Mouse (Mus musculus): Measurements from ENCODE around the gene Sdhb. TPM values are rescaled to one million over a fixed set of nuclear protein-coding genes. Genes with fewer than 3 reads are reported as not detected.
A peak's percentile ranks its signal among the peaks of the same experiment; 100 is the strongest.

Sdhb gene
- polyA plus RNA-seq, 1 experiment from 2014 or later, result 392 TPM

- Histone ChIP-seq H3K4me1 (ENCODE audit: insufficient read depth) (no peaks in the 10 kb centered on the region), H3K9ac (no peak overlapping the region), H3K9me3 (ENCODE audit: low read depth, low read length) (no peaks in the 10 kb centered on the region), H3K27me3 (ENCODE audit: insufficient read depth, low read length) (no peaks in the 10 kb centered on the region), H3K36me3 (ENCODE audit: insufficient read depth) (no peaks in the 10 kb centered on the region), H3K4me2 (no peak overlapping the region), H3K4me3 (ENCODE audit: low read depth, low read length) (no peak overlapping the region), H3K27ac (ENCODE audit: low read depth) (no peak overlapping the region)
- ATAC-seq (ENCODE audit: insufficient read depth), result no peak
- no peak for DNase-seq
- no peak for TF ChIP-seq CTCF (IDR thresholded peaks at IDR 0.05; ENCODE audit: low read depth)
- 79% methylated on average over 9 of the region's 9 CpGs for WGBS
These were observed 43.6 kb upstream of the Sdhb start for GRCm38 (mm10) chr4:140917451-140917850.

DNA sequence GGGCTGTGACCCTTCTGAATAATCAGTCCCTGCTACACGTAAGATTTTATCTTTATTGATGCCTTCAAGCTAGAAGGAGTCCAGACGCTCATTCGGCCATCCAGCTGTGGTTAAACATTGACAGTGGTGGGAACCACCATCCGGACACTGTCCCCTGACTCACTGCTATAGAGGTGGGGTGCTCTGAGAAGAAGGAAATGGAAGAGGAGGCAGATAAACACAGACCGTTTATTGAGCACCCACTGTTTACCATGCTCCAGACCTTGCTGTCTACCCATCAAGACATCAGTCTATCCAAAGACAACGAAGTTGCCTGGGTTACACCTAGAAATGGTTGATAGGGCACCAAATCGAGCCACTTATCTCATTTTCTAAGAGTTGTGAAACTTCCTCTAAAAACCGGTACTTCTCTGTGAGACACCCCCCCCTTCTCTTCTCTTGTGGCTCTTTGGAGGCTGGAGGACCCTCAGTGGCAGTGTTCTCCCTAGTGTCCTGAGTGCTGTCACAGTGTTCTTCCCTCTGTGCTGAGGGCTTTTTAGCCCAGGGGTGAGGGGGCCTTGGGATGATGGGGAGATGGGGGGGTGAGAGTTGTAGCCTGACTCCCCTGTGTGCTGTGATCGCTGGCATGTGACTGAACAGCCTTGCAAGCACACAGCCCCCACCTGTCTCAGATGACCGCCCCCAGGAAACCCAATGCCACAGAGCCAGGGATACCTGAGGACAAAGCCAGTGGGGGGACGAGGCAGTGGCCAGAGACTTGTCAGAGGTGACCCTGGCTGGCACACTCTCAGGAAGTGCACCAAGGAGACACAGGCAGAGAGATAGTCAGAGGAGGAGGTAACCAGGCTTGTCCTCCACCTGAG lies 40.8 kb upstream of the Sdhb start:
- H3K9me3 ChIP-seq (ENCODE audit: low read depth, low read length), result no peaks in the 10 kb centered on the region
- no peaks in the 10 kb centered on the region for H3K4me1 ChIP-seq (ENCODE audit: insufficient read depth)
- no peak overlapping the region for H3K9ac ChIP-seq
- TF ChIP-seq CTCF (IDR thresholded peaks at IDR 0.05; ENCODE audit: low read depth), result no peak
- H3K4me3 ChIP-seq (ENCODE audit: low read depth, low read length), result no peak overlapping the region
- no peak overlapping the region for H3K27ac ChIP-seq (ENCODE audit: low read depth)
- DNase-seq (no peak), ATAC-seq (ENCODE audit: insufficient read depth) (no peak)
- H3K27me3 ChIP-seq (ENCODE audit: insufficient read depth, low read length), result no peaks in the 10 kb centered on the region
- H3K4me2 ChIP-seq, result no peak overlapping the region
- no peaks in the 10 kb centered on the region for H3K36me3 ChIP-seq (ENCODE audit: insufficient read depth)
- 43% methylated on average over 11 of the region's 11 CpGs for WGBS

- Histone ChIP-seq H3K27ac (ENCODE audit: low read depth) (no peak overlapping the region), H3K36me3 (ENCODE audit: insufficient read depth) (no peaks in the 10 kb centered on the region), H3K9me3 (ENCODE audit: low read depth, low read length) (no peaks in the 10 kb centered on the region), H3K4me1 (ENCODE audit: insufficient read depth) (no peaks in the 10 kb centered on the region), H3K4me3 (ENCODE audit: low read depth, low read length) (no peak overlapping the region), H3K9ac (no peak overlapping the region), H3K4me2 (no peak overlapping the region), H3K27me3 (ENCODE audit: insufficient read depth, low read length) (no peaks in the 10 kb centered on the region)
- TF ChIP-seq CTCF (IDR thresholded peaks at IDR 0.05; ENCODE audit: low read depth), result no peak
- ATAC-seq (ENCODE audit: insufficient read depth), result no peak
- no peak for DNase-seq
- WGBS, result 85% methylated on average over 5 of the region's 5 CpGs
These were observed 38.5 kb upstream of the Sdhb start for GRCm38 (mm10) chr4:140922508-140922907.

DNA sequence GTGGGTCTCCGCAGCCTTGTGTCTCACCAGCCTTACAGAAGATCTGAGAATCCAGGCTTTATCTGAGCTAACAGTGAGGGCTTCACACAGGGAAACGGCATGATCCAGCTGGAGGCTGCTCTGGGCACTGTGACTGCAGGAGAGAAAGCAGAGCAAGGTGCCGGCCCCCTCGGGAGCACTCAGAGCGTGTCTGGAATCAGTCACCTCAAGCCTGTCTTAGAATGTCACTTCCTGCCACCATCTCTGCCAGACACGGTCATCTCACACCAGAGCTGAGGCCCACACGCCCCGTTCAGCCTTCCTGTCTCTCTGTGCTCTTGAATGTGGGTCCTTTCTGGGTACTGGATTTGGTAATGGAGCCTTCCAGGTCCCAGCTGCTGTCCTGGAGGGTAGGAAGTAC lies 35.4 kb upstream of the Sdhb start:
- TF ChIP-seq CTCF (IDR thresholded peaks at IDR 0.05; ENCODE audit: low read depth), result no peak
- Histone ChIP-seq H3K36me3 (ENCODE audit: insufficient read depth) (no peaks in the 10 kb centered on the region), H3K9ac (no peak overlapping the region), H3K27me3 (ENCODE audit: insufficient read depth, low read length) (no peaks in the 10 kb centered on the region), H3K4me1 (ENCODE audit: insufficient read depth) (no peaks in the 10 kb centered on the region), H3K9me3 (ENCODE audit: low read depth, low read length) (no peaks in the 10 kb centered on the region), H3K4me2 (no peak overlapping the region), H3K4me3 (ENCODE audit: low read depth, low read length) (no peak overlapping the region), H3K27ac (ENCODE audit: low read depth) (no peak overlapping the region; the same call in 1 of the 2 replicates)
- DNase-seq, result peak; percentile 18
- peak; percentile 35; the same call in 1 of the 2 replicates for ATAC-seq (ENCODE audit: insufficient read depth)
- 44% methylated on average over 8 of the region's 8 CpGs for WGBS

- Histone ChIP-seq H3K4me1 (ENCODE audit: insufficient read depth) (no peaks in the 10 kb centered on the region), H3K9me3 (ENCODE audit: low read depth, low read length) (no peaks in the 10 kb centered on the region), H3K4me3 (ENCODE audit: low read depth, low read length) (no peak overlapping the region), H3K27me3 (ENCODE audit: insufficient read depth, low read length) (no peaks in the 10 kb centered on the region), H3K36me3 (ENCODE audit: insufficient read depth) (no peaks in the 10 kb centered on the region), H3K9ac (no peak overlapping the region), H3K27ac (ENCODE audit: low read depth) (no peak overlapping the region), H3K4me2 (no peak overlapping the region)
- no peak for TF ChIP-seq CTCF (IDR thresholded peaks at IDR 0.05; ENCODE audit: low read depth)
- no peak for ATAC-seq (ENCODE audit: insufficient read depth)
- DNase-seq, result no peak
- WGBS, result 55% methylated on average over 9 of the region's 9 CpGs
These were observed 32.7 kb upstream of the Sdhb start for GRCm38 (mm10) chr4:140928349-140928748.

DNA sequence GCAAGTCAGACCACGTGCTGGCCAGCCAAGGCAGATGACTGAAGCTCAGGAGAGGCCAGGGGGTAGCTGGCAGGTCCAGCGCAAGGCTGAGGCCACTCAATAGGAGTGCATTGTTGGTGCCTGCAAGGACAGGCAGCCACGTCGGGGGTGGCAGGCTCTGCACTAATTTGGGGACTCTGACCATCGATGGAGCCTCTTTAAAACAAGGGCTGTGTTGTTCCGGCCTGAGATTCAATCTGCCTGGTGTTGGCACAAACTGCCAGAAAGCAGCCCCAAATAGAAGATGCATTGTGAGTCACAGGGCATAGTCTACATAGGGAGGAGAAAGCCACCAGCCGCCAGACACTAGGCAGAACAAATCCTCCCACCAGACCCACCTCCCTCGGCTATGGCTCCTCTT lies 31.3 kb upstream of the Sdhb start:
- 72% methylated on average over 8 of the region's 8 CpGs for WGBS
- ATAC-seq (ENCODE audit: insufficient read depth) (no peak), DNase-seq (no peak)
- Histone ChIP-seq H3K4me1 (ENCODE audit: insufficient read depth) (no peaks in the 10 kb centered on the region), H3K27ac (ENCODE audit: low read depth) (no peak overlapping the region), H3K9me3 (ENCODE audit: low read depth, low read length) (no peaks in the 10 kb centered on the region), H3K9ac (no peak overlapping the region), H3K36me3 (ENCODE audit: insufficient read depth) (no peaks in the 10 kb centered on the region), H3K4me2 (no peak overlapping the region), H3K4me3 (ENCODE audit: low read depth, low read length) (no peak overlapping the region), H3K27me3 (ENCODE audit: insufficient read depth, low read length) (no peaks in the 10 kb centered on the region)
- no peak for TF ChIP-seq CTCF (IDR thresholded peaks at IDR 0.05; ENCODE audit: low read depth)

GRCm38 (mm10) chr4:140930900-140931470 lies 30.0 kb upstream of the Sdhb start:
- Histone ChIP-seq H3K4me2 (no peak overlapping the region), H3K27ac (ENCODE audit: low read depth) (no peak overlapping the region), H3K27me3 (ENCODE audit: insufficient read depth, low read length) (no peaks in the 10 kb centered on the region), H3K4me3 (ENCODE audit: low read depth, low read length) (no peak overlapping the region), H3K36me3 (ENCODE audit: insufficient read depth) (no peaks in the 10 kb centered on the region), H3K9me3 (ENCODE audit: low read depth, low read length) (no peaks in the 10 kb centered on the region), H3K4me1 (ENCODE audit: insufficient read depth) (no peaks in the 10 kb centered on the region), H3K9ac (no peak overlapping the region)
- 46% methylated on average over 10 of the region's 10 CpGs for WGBS
- no peak for DNase-seq
- ATAC-seq (ENCODE audit: insufficient read depth), result no peak
- no peak for TF ChIP-seq CTCF (IDR thresholded peaks at IDR 0.05; ENCODE audit: low read depth)

Data from lung, embryonic 14.5 days (tissue).